Mouse (Mus musculus) liver, adult 2 months (tissue): ENCODE data around the gene G3bp1. TPM values are rescaled to one million over a fixed set of nuclear protein-coding genes. Genes with fewer than 3 reads are reported as not detected.

ENCODE experiments used
- DNase-seq: peaks from one replicate; pipeline ENCODE4 v3.0.0-alpha.2; 2011; ENCODE audit warnings: low read depth, low spot score; ENCODE audit errors: extremely low read depth
- H3K27ac ChIP-seq: fragments of 200-500 bp; replicated peaks from 2 replicates; pipeline ENCODE4 v1.5.1; 2012; ENCODE audit warnings: low read depth, mild to moderate bottlenecking, control low read depth, inconsistent platforms, low read length; ENCODE audit not compliant: insufficient read depth
- H3K27me3 ChIP-seq: fragments of 200-500 bp; 2 replicates; pipeline ENCODE4 v1.6.1; 2012; ENCODE audit warnings: mild to moderate bottlenecking, moderate library complexity, low read length, inconsistent platforms; ENCODE audit not compliant: control insufficient read depth, insufficient read depth
- H3K36me3 ChIP-seq: fragments of 200-500 bp; 2 replicates; pipeline ENCODE4 v1.6.1; 2012; ENCODE audit warnings: low read length, inconsistent platforms; ENCODE audit not compliant: control insufficient read depth, insufficient read depth
- H3K4me1 ChIP-seq: fragments of 200-500 bp; 2 replicates; pipeline ENCODE4 v1.6.1; 2011; ENCODE audit warnings: low read length; ENCODE audit not compliant: control insufficient read depth, insufficient read depth
- H3K4me3 ChIP-seq: fragments of 200-500 bp; 2 replicates; pipeline ENCODE4 v1.5.1; 2011; ENCODE audit warnings: low read depth, mild to moderate bottlenecking, control low read depth, low read length, moderate library complexity; ENCODE audit not compliant: insufficient read depth
- H3K79me2 ChIP-seq: fragments of 200-500 bp; 2 replicates; pipeline ENCODE4 v1.6.1; 2012; ENCODE audit warnings: inconsistent platforms, mild to moderate bottlenecking, low read length, moderate library complexity; ENCODE audit not compliant: control insufficient read depth, insufficient read depth
- H3K9ac ChIP-seq: fragments of 200-500 bp; 2 replicates; pipeline ENCODE4 v1.6.1; 2012; ENCODE audit warnings: low read depth, mild to moderate bottlenecking, control low read depth, inconsistent platforms, low read length
- CTCF ChIP-seq: fragments of 200-500 bp; IDR thresholded peaks from 2 replicates; pipeline ENCODE4 v1.5.1; 2011; ENCODE audit warnings: low read depth, low read length, control low read depth
- POLR2A ChIP-seq: fragments of 200-500 bp; IDR thresholded peaks from 2 replicates; pipeline ENCODE4 v1.6.1; 2011; ENCODE audit warnings: low read length, control low read depth; ENCODE audit not compliant: insufficient read depth; ENCODE audit errors: extremely low read depth
- WGBS: fragments of 180-500 bp; shearing (Covaris S2); methylation state at CpG from one replicate; pipeline ENCODE4 v1.1.7; 2018; 5-methylcytosine and 5-hydroxymethylcytosine counted together
- polyA plus RNA-seq: library from polyadenylated mRNA; depleted of rRNA; stranded (reverse); fragments of >200 nt; gene quantifications from 2 replicates; pipeline ENCODE4 v1.2.3, GENCODE M21; 2012
- total RNA-seq: library from RNA; depleted of rRNA; stranded (reverse); fragments of >200 nt; gene quantifications from 2 replicates; pipeline ENCODE4 v1.2.3, GENCODE M21; 2014

Gene G3bp1
- total and polyA plus RNA-seq, 2 experiments = 14.0 to 15.7 TPM

DNA sequence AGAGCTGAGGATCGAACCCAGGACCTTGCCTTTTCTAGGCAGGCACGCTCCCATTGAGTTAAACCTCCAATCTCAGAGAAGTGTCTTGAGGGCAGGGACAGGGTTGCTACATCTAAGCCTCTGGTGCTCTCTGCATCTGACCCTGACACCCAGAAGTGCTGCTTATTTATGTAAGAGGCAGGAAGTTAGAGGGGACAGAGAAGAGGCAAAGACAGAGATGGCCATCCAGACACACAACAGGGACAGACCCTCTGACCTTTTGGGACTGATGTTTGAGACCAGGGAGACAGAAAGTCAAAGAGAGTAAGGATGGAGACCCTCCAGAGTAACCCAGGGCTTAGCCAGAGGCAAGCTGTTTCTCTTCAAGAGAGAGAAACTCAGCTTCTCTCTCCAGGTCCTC lies 39.5 kb upstream of the G3bp1 start:
- H3K79me2 ChIP-seq = no peaks in the 10 kb centered on the region
- peaks cover 8% of the 10 kb centered on the region for H3K4me1 ChIP-seq
- H3K4me3 ChIP-seq = no peak overlapping the region
- TF ChIP-seq POLR2A (no peak), CTCF (no peak)
- 89% methylated on average over 2 of the region's 2 CpGs for WGBS
- H3K27me3 ChIP-seq = no peaks in the 10 kb centered on the region
- no peaks in the 10 kb centered on the region for H3K36me3 ChIP-seq
- H3K27ac ChIP-seq = no peak overlapping the region
- H3K9ac ChIP-seq = no peak overlapping the region
- no peak for DNase-seq

GRCm38 (mm10) chr11:55432981-55433380 lies 36.5 kb upstream of the G3bp1 start:
- H3K27me3 ChIP-seq = no peaks in the 10 kb centered on the region
- H3K27ac ChIP-seq = no peak overlapping the region
- no peak overlapping the region for H3K9ac ChIP-seq
- no peaks in the 10 kb centered on the region for H3K36me3 ChIP-seq
- no peak for DNase-seq
- TF ChIP-seq POLR2A (no peak), CTCF (no peak)
- 75% methylated on average over 3 of the region's 3 CpGs for WGBS
- H3K4me1 ChIP-seq = peaks cover 7% of the 10 kb centered on the region
- H3K79me2 ChIP-seq = no peaks in the 10 kb centered on the region
- H3K4me3 ChIP-seq = no peak overlapping the region

DNA sequence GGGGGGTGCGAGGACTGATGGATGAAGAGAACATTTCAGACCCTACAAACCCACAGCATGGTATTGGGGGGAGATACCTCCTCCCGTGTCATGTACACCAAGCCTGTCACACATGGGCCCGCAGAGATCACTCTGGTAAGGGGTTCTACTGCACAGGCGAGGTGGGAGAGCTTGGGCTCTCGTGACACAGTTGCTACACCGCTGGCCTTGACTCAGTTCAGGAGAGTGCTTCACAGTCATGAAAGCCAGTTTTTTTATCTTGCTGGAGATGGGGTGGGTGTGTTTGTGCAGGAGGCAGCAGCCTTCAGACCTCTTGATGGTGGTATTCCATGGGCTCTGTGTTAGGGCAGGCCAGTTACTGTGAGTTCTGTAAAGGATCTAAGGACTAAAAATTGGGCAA lies 33.4 kb upstream of the G3bp1 start:
- H3K4me3 ChIP-seq = no peak overlapping the region
- DNase-seq = no peak
- 90% methylated on average over 6 of the region's 6 CpGs for WGBS
- no peak overlapping the region for H3K9ac ChIP-seq
- no peak overlapping the region for H3K27ac ChIP-seq
- no peaks in the 10 kb centered on the region for H3K36me3 ChIP-seq
- H3K79me2 ChIP-seq = no peaks in the 10 kb centered on the region
- TF ChIP-seq CTCF (no peak), POLR2A (no peak)
- H3K4me1 ChIP-seq = no peaks in the 10 kb centered on the region; the same call in 1 of the 2 replicates
- no peaks in the 10 kb centered on the region for H3K27me3 ChIP-seq

- no peak for DNase-seq
- H3K4me1 ChIP-seq = no peaks in the 10 kb centered on the region; the same call in 1 of the 2 replicates
- H3K27ac ChIP-seq = no peak overlapping the region
- H3K36me3 ChIP-seq = no peaks in the 10 kb centered on the region
- 74% methylated on average over 4 of the region's 4 CpGs for WGBS
- H3K4me3 ChIP-seq = no peak overlapping the region
- no peaks in the 10 kb centered on the region for H3K27me3 ChIP-seq
- TF ChIP-seq CTCF (no peak), POLR2A (no peak)
- no peaks in the 10 kb centered on the region for H3K79me2 ChIP-seq
- no peak overlapping the region for H3K9ac ChIP-seq
Measured at GRCm38 (mm10) chr11:55438031-55438430, 31.5 kb upstream of the G3bp1 start.

GRCm38 (mm10) chr11:55439718-55440117 lies 29.8 kb upstream of the G3bp1 start:
- no peaks in the 10 kb centered on the region for H3K79me2 ChIP-seq
- H3K27ac ChIP-seq = no peak overlapping the region
- H3K9ac ChIP-seq = no peak overlapping the region
- no peak for TF ChIP-seq CTCF
- no peak for TF ChIP-seq POLR2A
- 84% methylated on average over 5 of the region's 5 CpGs for whole genome bisulfite sequencing
- H3K27me3 ChIP-seq = no peaks in the 10 kb centered on the region
- no peak for DNase-seq
- no peak overlapping the region for H3K4me3 ChIP-seq
- no peaks in the 10 kb centered on the region for H3K4me1 ChIP-seq
- H3K36me3 ChIP-seq = peaks cover 9% of the 10 kb centered on the region

DNA sequence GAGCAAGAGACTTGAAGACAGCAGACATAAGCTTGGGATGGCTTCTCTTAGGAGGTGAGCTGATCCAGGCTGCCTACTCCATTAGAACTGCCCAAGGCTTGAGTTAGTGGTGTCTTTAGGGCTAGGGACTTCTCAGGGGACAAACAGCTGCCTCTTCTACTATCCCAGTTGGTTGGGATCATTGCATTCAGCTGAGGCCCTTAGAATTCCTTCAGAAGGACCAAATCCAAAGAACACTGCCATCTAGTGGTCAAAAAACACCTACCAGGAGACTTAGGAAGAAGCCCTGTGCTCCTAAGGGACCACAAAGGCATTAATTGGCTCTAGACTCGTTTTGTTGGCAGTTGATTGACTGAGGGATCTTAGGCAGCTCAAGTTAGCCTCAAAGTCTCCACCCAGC lies 24.7 kb upstream of the G3bp1 start:
- peak; percentile 64 for DNase-seq
- no peak for TF ChIP-seq POLR2A
- peak; percentile 39 for TF ChIP-seq CTCF
- no peaks in the 10 kb centered on the region for H3K27me3 ChIP-seq

More for the DNA sequence above, 24.7 kb upstream of the G3bp1 start:
- Histone ChIP-seq H3K36me3 (peaks cover 25% of the 10 kb centered on the region), H3K79me2 (no peaks in the 10 kb centered on the region), H3K4me1 (peaks cover 2% of the 10 kb centered on the region), H3K9ac (no peak overlapping the region), H3K4me3 (no peak overlapping the region), H3K27ac (no peak overlapping the region)
- 11% methylated on average over 1 of the region's 1 CpGs for WGBS
